In the genomic region with DNA sequence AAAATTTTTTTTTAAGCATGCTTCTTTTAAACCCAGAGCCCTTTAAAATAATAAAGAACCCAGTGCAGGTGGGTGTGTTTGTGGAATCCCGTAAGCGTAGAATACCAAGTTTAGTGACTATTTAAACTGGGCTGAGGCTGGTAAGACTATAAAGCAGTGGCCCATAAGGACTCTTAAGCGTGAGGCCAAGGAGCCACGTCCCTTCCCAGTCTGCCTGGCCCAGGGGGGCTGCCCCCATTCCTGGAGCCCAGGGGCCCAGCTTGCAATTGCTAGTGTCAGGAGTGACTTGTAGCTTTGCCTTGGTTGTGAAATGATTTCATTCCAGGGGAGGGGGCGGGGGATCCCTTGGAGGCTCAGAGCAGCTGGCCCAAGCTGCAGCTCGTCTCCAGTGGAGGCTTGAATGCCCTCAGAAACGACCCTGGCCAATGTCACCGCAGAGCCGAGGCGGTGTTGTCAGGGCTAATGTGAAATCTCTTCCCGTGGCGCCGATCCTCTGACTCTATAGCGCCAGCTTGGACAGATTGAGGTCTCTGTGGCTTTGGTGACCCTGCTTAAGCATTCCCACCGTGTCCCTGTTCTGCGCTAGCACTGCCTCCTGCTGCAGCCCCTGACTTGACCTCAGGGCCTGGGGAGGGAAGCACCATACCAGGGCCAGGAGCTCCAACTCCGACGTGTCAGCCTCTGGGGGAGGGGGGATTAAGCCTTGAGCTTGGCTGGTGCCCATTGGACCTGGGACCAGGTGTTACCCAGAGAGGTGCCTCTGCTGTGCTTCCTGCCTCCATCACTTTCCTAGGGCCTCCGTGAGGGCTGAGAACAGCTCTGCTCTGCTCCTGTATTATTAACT, we compare ENCODE assay signal across 8 mouse cellular contexts. TPM values are rescaled to one million over a fixed set of nuclear protein-coding genes. Genes with fewer than 3 reads are reported as not detected.
DNase-seq lines count a peak whose midpoint lies in the region; ATAC-seq and TF ChIP-seq lines count a peak whose summit lies in the region.
"Had no signal": no experiment of that assay in that cellular context is flagged by ENCODE, and none has a peak within 500 bp of the region (broad histone marks: within the 10 kb centered on the region; RNA-seq: fewer than 3 reads in every experiment).

No protein-coding gene starts in this region.

- H3K9me3 ChIP-seq in forebrain, embryonic 14.5 days (replicated peaks; ENCODE audit: control insufficient read depth, low read length), result no peaks in the 10 kb centered on the region

- peaks cover 42% of the 10 kb centered on the region for H3K4me1 ChIP-seq in forebrain, embryonic 14.5 days (ENCODE audit: control insufficient read depth, insufficient read depth, low read length)

- peak overlapping the region; percentile 40; the same call in 1 of the 2 replicates for H3K27ac ChIP-seq in left cerebral cortex, adult 2 months
- H3K27ac ChIP-seq in forebrain, embryonic 14.5 days (ENCODE audit: low read depth, low read length), result peak overlapping the region; percentile 87

- peak overlapping the region; percentile 38; the same call in 1 of the 2 replicates for H3K9ac ChIP-seq in forebrain, embryonic 14.5 days (ENCODE audit: low read length)

- TF ChIP-seq CTCF in left cerebral cortex, adult 2 months (IDR thresholded peaks at IDR 0.05), result no peak

- WGBS in forebrain, embryonic 14.5 days, result 16% methylated on average over 19 of the region's 19 CpGs

- H3K4me3 ChIP-seq in left cerebral cortex, adult 2 months, result no peak overlapping the region
- H3K4me3 ChIP-seq in forebrain, embryonic 14.5 days (ENCODE audit: low read depth, low read length), result no peak overlapping the region

- no peaks in the 10 kb centered on the region for H3K27me3 ChIP-seq in forebrain, embryonic 14.5 days (replicated peaks; ENCODE audit: control insufficient read depth, insufficient read depth, low read length)

- intact Hi-C loops in left cerebral cortex, adult 2 months (cut with DNase I), result loop anchor here (5.0 kb wide), 1 partner anchor 66 kb away; a partner anchor contains a TSS

- DNase-seq in left cerebral cortex, adult 2 months (ENCODE audit: extremely low spot score in 1 of 2, low spot score in 2 of 2), result no peak
- DNase-seq in left cerebral cortex, adult 8-10 months (ENCODE audit: low spot score in 2 of 2), result no peak
- peak; percentile 49 for DNase-seq in forebrain, embryonic 14.5 days (ENCODE audit: low spot score)
- peak; percentile 61 for DNase-seq in kidney, postnatal 14 days
- peak; percentile 77 for DNase-seq in retina, postnatal 1 day
- no peak for DNase-seq in left cerebral cortex, adult 18-20 months (ENCODE audit: low spot score in 2 of 2)
- no peak for DNase-seq in testis, postnatal 10 days (ENCODE audit: low spot score)

- peaks cover 25% of the 10 kb centered on the region for H3K36me3 ChIP-seq in forebrain, embryonic 14.5 days (ENCODE audit: control insufficient read depth, insufficient read depth, low read length)

- H3K4me2 ChIP-seq in forebrain, embryonic 14.5 days (ENCODE audit: low read length), result no peak overlapping the region

- 0 out of 2 replicates have a peak, but pooled peaks have one; percentile 11 for ATAC-seq in forebrain, embryonic 14.5 days

RNA-seq across cellular contexts. Expression of a gene that starts 13.4 kb away (rescaled TPM):
- total RNA-seq in left cerebral cortex, adult 2 months (2021), result 1 to 10 TPM; 7.3 to 7.7 TPM
- 1 to 10 TPM; 3.7 to 6.9 (median 3.8) TPM for total RNA-seq in left cerebral cortex, adult 8-10 months (2022)
- polyA plus RNA-seq in forebrain, embryonic 14.5 days (2014; fragmentation: Nextera tagmentation; extraction: Ambion mirVana), result 0.43 and 1.4 TPM in 2 replicates
- 1 to 10 TPM; 4.6 to 5.1 TPM for total RNA-seq in left cerebral cortex, adult 18-20 months (2021)
- total RNA-seq: heart, postnatal 10 days had no signal

RNA-seq across cellular contexts. Expression of a gene that starts 13.8 kb away (rescaled TPM):
- total RNA-seq in left cerebral cortex, adult 2 months (2021), result 10 to 100 TPM; 12.5 to 15.6 TPM
- total RNA-seq in left cerebral cortex, adult 8-10 months (2022), result 1 to 10 TPM; 6.0 to 9.0 (median 6.9) TPM
- polyA plus RNA-seq in forebrain, embryonic 14.5 days (2014; fragmentation: Nextera tagmentation; extraction: Ambion mirVana), result 0.62 and 1.1 TPM in 2 replicates
- 10 to 100 TPM; 14.8 to 16.7 TPM for total RNA-seq in left cerebral cortex, adult 18-20 months (2021)

RNA-seq across cellular contexts. Expression of a gene that starts 42.1 kb away (rescaled TPM):
- total RNA-seq in left cerebral cortex, adult 2 months (2021), result 10 to 100 TPM in 1 of 2 experiments, 1 to 10 TPM in 1; 5.3 to 10.6 TPM
- 1 to 10 TPM; 3.6 to 6.6 (median 5.8) TPM for total RNA-seq in left cerebral cortex, adult 8-10 months (2022)
- polyA plus RNA-seq in forebrain, embryonic 14.5 days (2014; fragmentation: Nextera tagmentation; extraction: Ambion mirVana), result 1.1 and 1.7 TPM in 2 replicates
- total RNA-seq in left cerebral cortex, adult 18-20 months (2021), result 1 to 10 TPM; 5.8 to 7.4 TPM

Comparison
In these comparisons a context has a peak if more than half of its experiments do, and no peak if none do; other contexts are left out.
1. DNase-seq: peak in forebrain, embryonic 14.5 days (single experiment), kidney, postnatal 14 days (single experiment) and retina, postnatal 1 day (single experiment); none in left cerebral cortex, adult 2 months (0 of 2), left cerebral cortex, adult 8-10 months (0 of 2), left cerebral cortex, adult 18-20 months (0 of 2) and testis, postnatal 10 days (single experiment).